Mouse (Mus musculus): Measurements from ENCODE around the gene Tppp3.
A peak's percentile ranks its signal among the peaks of the same experiment; 100 is the strongest.

Tppp3 gene

GRCm38 (mm10) chr8:105471314-105472015 is at the start of gene Tppp3:
Gene Tppp3, minus strand, starts transcription at chr8:105471526.
- no peak for DNase-seq (ENCODE audit: low read depth)

- no peak for DNase-seq (ENCODE audit: low read depth)
Measured at GRCm38 (mm10) chr8:105521061-105521460, 49.7 kb upstream of the Tppp3 start.

GRCm38 (mm10) chr8:105520521-105520920 is 49.2 kb upstream of the Tppp3 start:
- DNase-seq (ENCODE audit: low read depth): no peak

- no peak for DNase-seq (ENCODE audit: low read depth)
Measured at GRCm38 (mm10) chr8:105519591-105519990, 48.3 kb upstream of the Tppp3 start.

- peak; percentile 70 for DNase-seq (ENCODE audit: low read depth)
Measured at GRCm38 (mm10) chr8:105518436-105519313, 47.3 kb upstream of the Tppp3 start, which contains the start of gene Hsd11b2. Gene Hsd11b2, plus strand, starts transcription at chr8:105518755.

- no peak for DNase-seq (ENCODE audit: low read depth)
Measured at GRCm38 (mm10) chr8:105517346-105517745, 46.0 kb upstream of the Tppp3 start.

- peak; percentile 80 for DNase-seq (ENCODE audit: low read depth)
Measured at GRCm38 (mm10) chr8:105516018-105516645, 44.8 kb upstream of the Tppp3 start.

- no peak for DNase-seq (ENCODE audit: low read depth)
Measured at GRCm38 (mm10) chr8:105514656-105515055, 43.3 kb upstream of the Tppp3 start.

GRCm38 (mm10) chr8:105514194-105514593 is 42.9 kb upstream of the Tppp3 start:
- DNase-seq (ENCODE audit: low read depth): no peak

GRCm38 (mm10) chr8:105509997-105510735 is 38.8 kb upstream of the Tppp3 start:
- DNase-seq (ENCODE audit: low read depth): no peak

- no peak for DNase-seq (ENCODE audit: low read depth)
Measured at GRCm38 (mm10) chr8:105508758-105509157, 37.4 kb upstream of the Tppp3 start.

GRCm38 (mm10) chr8:105506977-105507376 is 35.7 kb upstream of the Tppp3 start:
- DNase-seq (ENCODE audit: low read depth): no peak

- DNase-seq (ENCODE audit: low read depth): no peak
Measured at GRCm38 (mm10) chr8:105504617-105505016, 33.3 kb upstream of the Tppp3 start.

GRCm38 (mm10) chr8:105499787-105500186 is 28.5 kb upstream of the Tppp3 start:
- DNase-seq (ENCODE audit: low read depth): peak; percentile 9

GRCm38 (mm10) chr8:105496439-105497180 is 25.3 kb upstream of the Tppp3 start, which contains the start of gene Zdhhc1:
Gene Zdhhc1, minus strand, starts transcription at chr8:105496902.
- peak; percentile 75 for DNase-seq (ENCODE audit: low read depth)

- DNase-seq (ENCODE audit: low read depth): no peak
Measured at GRCm38 (mm10) chr8:105495350-105496302, 24.3 kb upstream of the Tppp3 start.

GRCm38 (mm10) chr8:105494566-105494965 is 23.2 kb upstream of the Tppp3 start:
- DNase-seq (ENCODE audit: low read depth): no peak

GRCm38 (mm10) chr8:105493495-105493894 is 22.2 kb upstream of the Tppp3 start:
- DNase-seq (ENCODE audit: low read depth): no peak

GRCm38 (mm10) chr8:105489281-105489680 is 18.0 kb upstream of the Tppp3 start:
- DNase-seq (ENCODE audit: low read depth): no peak

GRCm38 (mm10) chr8:105488082-105488481 is 16.8 kb upstream of the Tppp3 start:
- DNase-seq (ENCODE audit: low read depth): no peak

Measured in naive thymus-derived CD4-positive, alpha-beta T cell, adult 2 months (primary cell).